Mouse (Mus musculus) small intestine, adult 2 months (tissue): ENCODE results near the gene Atf6b.

Source experiments
- CTCF ChIP-seq: fragments of 200-500 bp; IDR thresholded peaks from 2 replicates; pipeline ENCODE4 v1.5.1; 2012; ENCODE audit warnings: low read depth, mild to moderate bottlenecking, control low read depth, inconsistent platforms, low read length, moderate library complexity, mixed read lengths; ENCODE audit not compliant: insufficient replicate concordance, insufficient read length; ENCODE audit errors: extremely low read depth
- POLR2A ChIP-seq: fragments of 200-500 bp; IDR thresholded peaks from 2 replicates; pipeline ENCODE4 v1.6.1; 2012; ENCODE audit warnings: low read depth, mild to moderate bottlenecking, control low read depth, inconsistent platforms, low read length, moderate library complexity

DNA sequence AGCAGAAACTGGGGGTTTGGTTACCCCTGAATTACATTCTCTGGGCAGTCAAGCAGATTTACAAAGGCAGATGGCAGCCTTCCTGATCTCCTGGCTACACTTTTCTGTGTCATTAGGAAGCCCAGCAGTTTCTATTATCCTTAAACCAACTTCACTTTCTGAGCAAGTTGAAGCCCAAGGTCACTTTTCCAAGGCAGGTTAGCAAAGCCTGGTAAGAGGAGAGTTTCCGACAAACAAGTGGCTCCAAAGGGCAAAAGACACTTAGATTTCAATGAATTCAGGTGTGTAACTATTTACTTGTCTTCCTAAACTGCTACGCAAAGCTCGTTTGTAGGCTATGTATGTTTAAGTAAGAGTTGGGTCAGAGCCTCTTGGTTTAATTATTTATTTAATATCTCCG is 3.6 kb upstream of the Atf6b start:
- TF ChIP-seq CTCF (no peak), POLR2A (no peak)
